Mouse (Mus musculus): ENCODE results near the gene Pdxk.
"Not testable (repeated sequence)": the region's sequence is repeated elsewhere in the genome, so short reads cannot be mapped to it uniquely, and the experiment has no call there.

Pdxk gene

GRCm38 (mm10) chr10:78464792-78465207 is at the start of gene Pdxk:
Pdxk (minus strand) TSS chr10:78464975.
- DNase-seq (ENCODE audit: low spot score) = peak; percentile 98

GRCm38 (mm10) chr10:78502986-78503733 is 38.4 kb upstream of the Pdxk start:
- DNase-seq (ENCODE audit: low spot score) = no peak

GRCm38 (mm10) chr10:78487431-78488086 is 22.8 kb upstream of the Pdxk start:
- DNase-seq (ENCODE audit: low spot score) = peak; percentile 77

- DNase-seq (ENCODE audit: low spot score) = no peak
These were observed 22.1 kb upstream of the Pdxk start for GRCm38 (mm10) chr10:78486871-78487270.

- DNase-seq (ENCODE audit: low spot score) = not testable (repeated sequence)
These were observed 20.6 kb upstream of the Pdxk start for GRCm38 (mm10) chr10:78485369-78485768.

GRCm38 (mm10) chr10:78481928-78482499 is 17.2 kb upstream of the Pdxk start:
- no peak for DNase-seq (ENCODE audit: low spot score)

GRCm38 (mm10) chr10:78480954-78481927 is 16.5 kb upstream of the Pdxk start:
- no peak for DNase-seq (ENCODE audit: low spot score)

GRCm38 (mm10) chr10:78476821-78477220 is 12.0 kb upstream of the Pdxk start:
- DNase-seq (ENCODE audit: low spot score) = no peak

GRCm38 (mm10) chr10:78474759-78475158 is 10.0 kb upstream of the Pdxk start:
- no peak for DNase-seq (ENCODE audit: low spot score)

GRCm38 (mm10) chr10:78473434-78473833 is 8.7 kb upstream of the Pdxk start:
- no peak for DNase-seq (ENCODE audit: low spot score)

GRCm38 (mm10) chr10:78472046-78472445 is 7.3 kb upstream of the Pdxk start:
- no peak for DNase-seq (ENCODE audit: low spot score)

- no peak for DNase-seq (ENCODE audit: low spot score)
These were observed 6.0 kb upstream of the Pdxk start for GRCm38 (mm10) chr10:78470582-78471313.

- no peak for DNase-seq (ENCODE audit: low spot score)
These were observed 3.1 kb upstream of the Pdxk start for GRCm38 (mm10) chr10:78467761-78468310.

GRCm38 (mm10) chr10:78466647-78467046 is 1.9 kb upstream of the Pdxk start:
- DNase-seq (ENCODE audit: low spot score) = no peak

GRCm38 (mm10) chr10:78465472-78465871 is 697 bp upstream of the Pdxk start:
- DNase-seq (ENCODE audit: low spot score) = no peak

GRCm38 (mm10) chr10:78464201-78464791 is 479 bp downstream of the Pdxk start:
- DNase-seq (ENCODE audit: low spot score) = no peak

- DNase-seq (ENCODE audit: low spot score) = no peak
These were observed 1.0 kb downstream of the Pdxk start for GRCm38 (mm10) chr10:78463769-78464167.

- DNase-seq (ENCODE audit: low spot score) = no peak
These were observed 1.6 kb downstream of the Pdxk start for GRCm38 (mm10) chr10:78462945-78463768.

- DNase-seq (ENCODE audit: low spot score) = no peak
These were observed 3.0 kb downstream of the Pdxk start for GRCm38 (mm10) chr10:78461767-78462166.

GRCm38 (mm10) chr10:78460463-78460862 is 4.3 kb downstream of the Pdxk start:
- DNase-seq (ENCODE audit: low spot score) = no peak
